Mouse (Mus musculus) liver (tissue): ENCODE results near the gene Egflam.

Source experiments
- DNase-seq: peaks from one replicate; pipeline ENCODE4 v3.0.0-alpha.2; 2020; ENCODE audit warnings: mixed read lengths

The Egflam gene

DNA sequence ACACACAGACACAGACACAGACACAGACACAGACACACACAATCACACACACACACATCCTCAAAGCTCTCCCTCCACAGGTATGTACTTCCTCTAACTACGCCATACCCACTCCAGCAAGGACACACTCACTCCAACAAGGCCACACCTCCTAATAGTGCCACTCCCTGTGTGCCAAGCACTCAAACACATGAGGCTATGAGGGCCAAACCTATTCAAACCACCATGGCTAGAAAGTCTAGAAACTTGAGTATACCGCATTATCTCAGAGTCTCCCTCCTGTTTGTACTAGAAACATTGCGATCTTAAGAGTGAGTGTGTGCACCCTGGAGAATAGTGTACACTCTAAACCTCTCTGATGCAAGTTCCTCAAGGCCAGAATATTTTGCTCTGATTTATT lies 182.3 kb downstream of the Egflam start:
- DNase-seq = no peak

DNA sequence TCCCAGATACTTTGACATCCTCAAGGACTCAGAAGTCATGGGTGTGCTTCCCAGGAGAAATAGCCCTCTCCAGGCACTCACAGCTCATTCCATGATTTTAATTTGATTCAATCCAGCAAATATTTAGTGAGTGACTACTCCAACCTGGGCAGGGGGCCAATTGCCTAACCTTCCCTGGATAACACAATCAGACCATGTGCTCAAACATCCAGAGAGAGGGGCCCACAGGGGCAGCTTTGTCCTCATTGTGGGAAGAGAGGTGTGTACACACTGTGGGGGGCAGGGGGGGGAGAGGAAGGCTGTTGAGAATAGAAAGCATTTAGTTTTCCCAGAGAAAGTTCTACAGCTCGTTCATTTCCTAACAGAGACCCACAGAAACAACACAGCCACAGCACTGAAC lies 184.5 kb downstream of the Egflam start:
- peak; percentile 23 for DNase-seq

DNA sequence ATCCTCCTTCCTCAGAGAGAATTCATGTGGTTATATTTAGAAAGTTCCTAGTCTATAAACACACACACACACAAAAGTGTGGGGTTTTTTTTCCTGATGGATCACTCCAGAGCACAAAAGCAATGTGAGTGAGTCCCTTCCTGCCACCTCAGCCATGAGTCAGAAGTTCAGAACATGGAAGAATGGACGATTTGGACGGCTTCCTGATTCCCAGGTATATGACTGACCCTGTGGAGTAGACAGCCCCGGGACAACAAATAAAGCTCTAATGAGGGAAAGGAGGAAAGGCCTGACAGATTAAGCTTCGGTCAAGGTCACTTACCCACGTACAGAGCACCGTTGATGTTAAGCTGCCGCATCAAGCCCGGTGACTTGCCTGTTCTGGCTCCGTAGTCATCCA lies 190.0 kb downstream of the Egflam start:
- no peak for DNase-seq

DNA sequence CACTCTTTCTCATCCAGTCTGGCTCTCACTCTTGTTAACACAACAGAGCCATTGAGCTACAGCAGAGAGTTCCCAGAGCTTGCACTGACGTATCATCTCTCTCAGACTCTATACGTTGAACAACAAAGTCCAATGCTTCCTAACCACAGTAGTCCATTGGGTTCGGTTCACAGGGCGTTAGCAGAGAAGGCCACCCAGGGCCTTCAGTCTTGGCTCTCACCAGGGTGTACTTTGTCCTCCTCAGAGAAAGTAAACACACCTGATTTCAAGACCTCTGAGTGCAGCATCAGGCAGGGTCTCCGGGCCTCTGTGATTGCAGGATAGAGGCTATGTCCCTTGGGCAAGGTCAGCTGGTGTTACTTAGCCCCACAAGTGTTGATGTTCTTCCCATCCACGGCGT lies 190.9 kb downstream of the Egflam start:
- DNase-seq = no peak

DNA sequence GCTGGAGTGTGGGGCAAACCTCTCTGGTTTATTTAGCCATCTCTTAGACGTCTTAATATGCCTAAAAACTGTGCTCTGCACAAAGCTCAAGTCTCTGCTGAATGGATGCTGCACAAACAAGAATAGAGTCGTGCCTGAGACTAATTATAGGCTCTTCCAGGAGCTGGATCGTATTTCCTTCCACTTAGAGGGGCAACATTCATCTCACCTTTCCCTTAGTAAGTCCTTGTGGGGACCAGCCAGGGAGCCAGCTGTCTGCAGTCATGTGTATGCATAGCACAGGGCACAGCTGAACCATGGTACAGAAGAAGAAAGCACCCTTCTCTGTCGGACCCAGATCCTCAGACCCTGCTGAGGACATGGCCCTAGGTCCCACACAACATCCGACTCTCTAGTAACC lies 192.1 kb downstream of the Egflam start:
- no peak for DNase-seq

DNA sequence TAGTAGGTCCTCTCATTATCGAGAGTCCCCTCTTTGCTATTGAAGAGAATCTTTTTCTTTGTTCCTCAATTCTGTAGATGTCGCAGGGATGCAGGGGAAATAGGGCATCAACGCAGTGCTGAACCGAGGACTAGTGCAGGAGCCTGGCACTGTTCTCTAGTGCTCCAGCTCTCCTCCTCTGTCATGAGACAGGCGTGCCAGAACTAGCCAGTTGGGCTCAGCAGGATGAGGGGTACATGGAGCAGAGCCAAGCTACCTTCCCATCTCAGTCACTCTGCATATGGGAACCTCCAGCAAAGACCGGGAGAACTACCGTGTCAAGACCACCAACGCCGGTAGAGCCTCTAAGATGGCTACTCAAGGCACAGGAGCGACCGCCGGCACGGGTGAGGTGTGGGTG lies 193.3 kb downstream of the Egflam start:
- no peak for DNase-seq

DNA sequence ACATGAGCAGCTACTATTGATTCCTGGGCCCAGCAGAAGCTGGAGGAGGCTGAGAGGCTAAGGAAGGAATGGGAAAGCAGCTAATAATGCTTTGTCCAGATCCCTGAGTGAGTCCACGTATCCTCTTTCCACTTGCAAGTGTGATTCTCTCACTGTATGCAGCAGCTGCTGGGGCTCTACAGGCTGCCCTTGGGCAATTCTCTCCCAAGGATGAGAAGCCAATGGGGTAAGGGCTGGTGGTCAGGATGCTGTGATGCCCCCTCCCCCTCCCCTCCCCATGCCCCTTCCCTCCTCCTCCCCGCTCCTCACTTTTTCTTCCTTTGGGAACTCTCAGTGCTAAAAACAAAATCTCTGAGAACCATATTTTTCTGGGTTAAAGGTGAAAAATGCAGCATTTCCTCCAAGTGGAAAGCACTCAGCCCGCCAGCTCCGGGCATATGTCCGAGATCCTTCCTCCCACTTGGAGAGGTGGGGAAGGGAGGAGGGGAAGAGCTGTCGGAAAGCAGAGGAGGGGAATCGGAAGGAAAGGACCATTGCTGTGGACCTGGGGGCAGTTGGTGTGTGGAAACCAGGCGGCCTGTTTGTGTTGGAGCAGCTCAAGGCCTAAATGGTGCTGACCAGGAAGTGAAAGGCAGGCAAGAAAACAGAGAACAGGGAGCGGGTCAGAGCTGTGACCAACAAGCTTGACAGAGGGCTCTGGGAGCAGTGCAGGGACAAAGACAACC lies 194.4 kb downstream of the Egflam start:
- peak; percentile 23 for DNase-seq

DNA sequence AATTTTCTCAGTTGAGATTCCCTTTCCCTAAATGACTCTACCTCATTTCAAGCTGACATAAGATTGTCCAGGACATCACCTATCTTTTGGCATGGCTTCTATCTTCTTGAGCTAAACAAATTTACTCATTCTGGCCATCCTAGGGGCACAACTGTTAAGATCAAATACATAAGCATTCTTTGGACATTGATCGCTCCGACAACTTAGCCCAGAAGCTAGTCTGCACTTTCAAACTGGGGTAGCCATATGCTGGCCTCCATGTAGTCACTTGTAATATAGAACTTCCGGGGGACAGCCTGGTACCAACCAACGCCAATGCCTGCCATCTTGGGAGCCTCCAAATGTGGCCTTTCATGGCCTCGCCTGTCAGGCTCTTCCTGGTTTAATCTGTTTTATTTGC lies 195.2 kb downstream of the Egflam start:
- DNase-seq = no peak

DNA sequence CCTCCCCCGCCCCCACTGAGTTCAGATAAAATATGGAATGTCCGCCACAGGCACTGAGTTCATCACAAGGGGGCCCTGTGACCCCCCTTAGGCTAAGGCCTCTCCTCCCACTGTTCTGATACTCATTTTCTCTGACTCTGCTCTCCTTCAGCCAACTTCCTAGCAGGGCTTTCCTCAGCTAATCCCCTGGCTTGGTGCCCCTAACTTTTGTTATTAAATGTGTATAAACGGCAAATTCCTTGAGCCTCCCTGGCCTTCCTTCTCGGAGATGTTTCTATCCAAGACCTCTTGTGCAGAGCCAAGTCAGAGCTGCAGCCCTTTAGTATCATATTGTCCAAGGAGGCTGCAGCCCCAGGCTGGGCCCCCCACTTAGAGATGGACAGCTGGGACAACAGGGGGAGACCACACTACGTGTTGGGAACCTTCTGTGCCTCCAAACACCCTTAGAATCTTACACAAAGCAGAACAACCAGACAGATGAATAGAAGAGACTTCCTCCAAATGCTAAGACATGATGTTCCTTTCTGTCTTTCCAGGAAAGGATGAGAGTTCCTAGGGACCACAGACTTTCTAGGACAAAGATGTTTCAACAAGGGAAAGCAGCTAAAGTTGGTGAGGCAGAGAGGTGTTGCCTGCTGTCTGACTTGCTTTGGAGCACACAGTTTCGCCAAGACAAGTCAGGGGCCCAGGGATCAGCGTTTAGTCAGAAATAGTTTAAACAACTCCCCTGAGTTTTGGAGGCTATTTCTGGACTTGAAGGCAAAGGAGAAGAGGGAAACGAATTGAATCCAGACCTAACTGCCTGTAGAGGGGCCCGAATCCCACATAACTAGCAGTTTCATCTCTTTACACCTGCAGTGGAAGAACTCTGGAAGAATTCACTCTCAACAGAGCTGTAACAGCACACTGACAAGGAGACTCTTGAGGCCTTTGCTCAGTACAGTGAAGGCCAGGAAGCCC lies 196.5 kb downstream of the Egflam start:
- DNase-seq = no peak

DNA sequence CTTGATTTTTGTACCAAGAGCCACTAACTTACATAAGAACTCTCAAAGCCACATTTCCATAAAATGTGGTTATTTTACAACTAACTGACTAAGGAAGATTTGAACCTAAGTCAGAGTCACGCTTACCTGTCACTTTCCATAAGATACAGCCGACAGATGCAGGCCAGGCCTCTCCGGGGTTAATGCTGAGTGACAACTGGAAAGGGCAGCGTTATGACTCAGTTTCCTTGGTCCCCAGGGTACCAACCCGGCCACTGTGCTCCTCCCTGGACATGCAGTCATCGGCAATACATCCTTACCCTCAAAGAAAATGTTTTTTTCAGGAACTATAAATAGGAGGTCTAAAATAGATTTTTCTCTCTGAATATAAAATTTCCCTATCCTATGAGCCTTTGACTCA lies 197.9 kb downstream of the Egflam start:
- DNase-seq = no peak

DNA sequence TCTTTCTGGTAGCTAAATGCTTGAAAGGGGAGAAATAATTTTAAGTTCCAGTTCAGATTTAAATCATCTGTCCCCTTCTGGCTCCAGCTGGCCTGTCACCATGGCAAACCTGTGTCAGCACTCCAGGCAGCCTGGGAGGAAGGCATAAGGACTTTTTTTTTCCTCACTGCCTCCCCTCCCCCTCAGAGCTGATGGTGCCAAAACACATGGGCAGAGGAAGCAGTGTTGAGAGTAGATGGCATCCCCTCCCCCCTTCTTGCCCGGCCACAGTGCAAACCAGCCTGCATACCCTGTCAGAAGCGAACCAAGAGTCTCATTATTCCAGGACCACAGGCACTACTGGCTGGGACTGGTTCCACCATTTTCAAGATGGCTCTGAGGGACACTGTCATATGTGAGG lies 199.4 kb downstream of the Egflam start:
- DNase-seq = no peak

DNA sequence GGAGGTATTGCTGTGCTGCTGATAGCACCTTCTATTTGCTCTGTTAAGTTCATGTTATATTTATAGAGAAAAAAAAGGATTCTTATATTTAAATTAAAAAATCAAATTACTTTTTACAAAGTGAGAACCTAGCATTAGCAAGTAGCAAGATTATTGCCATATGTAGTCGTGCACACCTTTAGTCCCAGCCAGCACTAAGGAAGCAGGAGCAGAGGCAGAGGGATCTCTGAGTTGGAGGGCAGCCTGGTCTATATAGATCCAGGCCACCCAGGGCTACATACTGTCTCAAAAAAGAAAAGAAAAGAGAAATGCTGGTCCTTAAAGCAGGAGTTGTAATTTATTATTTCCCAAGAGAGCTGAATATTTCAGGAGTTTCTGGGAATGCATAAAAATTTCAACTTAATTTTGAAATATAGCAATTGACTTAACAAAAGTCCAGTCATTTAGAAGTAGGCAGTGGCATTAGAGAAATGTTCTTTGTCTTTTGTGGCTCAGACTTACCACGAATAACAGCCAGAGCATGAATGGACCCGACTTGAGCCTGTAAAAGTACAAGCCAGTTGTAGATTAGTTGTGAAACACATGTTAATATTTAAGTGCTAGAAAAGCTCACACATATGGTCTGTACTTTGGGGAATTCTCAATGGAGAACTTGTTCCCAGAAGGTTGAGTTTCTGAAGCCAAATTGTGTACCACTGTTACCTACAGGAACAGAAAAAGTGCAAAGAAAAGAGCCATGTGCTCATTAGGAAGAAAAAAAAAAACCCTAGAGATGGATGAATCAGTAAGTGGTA lies 200.3 kb downstream of the Egflam start:
- no peak for DNase-seq

DNA sequence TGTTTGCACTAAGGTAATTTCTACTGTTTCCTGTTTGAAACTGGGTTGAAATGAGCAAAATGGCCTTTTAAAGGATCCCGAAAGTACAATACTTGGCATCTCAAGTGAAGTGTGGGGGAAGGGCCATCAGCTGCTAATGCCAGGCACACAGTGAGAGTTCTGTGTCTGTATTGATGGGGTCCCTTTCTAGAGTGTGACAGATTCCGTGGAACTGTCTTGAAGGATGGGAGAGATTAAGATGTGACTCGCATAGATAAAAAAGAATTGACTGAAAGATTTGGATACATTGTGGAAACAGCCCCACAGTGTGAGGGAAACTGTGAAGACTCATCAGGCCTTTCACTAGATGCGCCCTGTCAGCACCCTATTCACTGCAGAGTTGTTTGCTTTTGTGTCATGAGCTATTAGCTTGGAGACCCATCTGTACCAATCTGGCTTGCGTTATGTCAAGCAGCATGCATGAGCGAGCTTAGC lies 203.4 kb downstream of the Egflam start:
- DNase-seq = no peak

DNA sequence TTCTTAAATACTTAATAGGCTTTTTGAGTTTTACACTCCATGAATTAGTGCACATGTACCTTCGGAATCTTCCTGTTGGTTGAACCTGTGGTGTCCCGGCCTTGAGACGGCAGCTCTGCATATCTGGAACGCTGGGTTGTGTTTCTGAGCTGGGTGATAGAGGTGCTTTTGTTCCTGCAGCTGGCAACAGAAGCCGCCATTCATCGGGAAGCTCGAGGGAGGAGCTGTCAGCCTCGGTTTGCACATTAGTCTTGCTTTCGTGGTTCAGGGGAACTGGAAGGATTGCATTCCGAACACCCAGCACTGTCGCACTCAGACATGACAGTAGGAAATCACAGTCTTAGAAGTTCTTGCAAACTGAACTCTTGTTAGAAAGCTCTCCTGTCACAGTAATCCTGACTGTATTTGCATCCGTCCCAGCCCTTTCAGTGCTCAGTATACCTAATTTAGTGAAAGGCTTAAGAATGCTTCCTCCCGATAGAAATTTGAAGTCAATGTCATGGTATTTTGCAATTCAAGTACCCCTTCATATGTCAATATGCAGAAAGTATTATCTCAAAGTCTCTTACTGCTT lies 204.0 kb downstream of the Egflam start:
- DNase-seq = no peak

DNA sequence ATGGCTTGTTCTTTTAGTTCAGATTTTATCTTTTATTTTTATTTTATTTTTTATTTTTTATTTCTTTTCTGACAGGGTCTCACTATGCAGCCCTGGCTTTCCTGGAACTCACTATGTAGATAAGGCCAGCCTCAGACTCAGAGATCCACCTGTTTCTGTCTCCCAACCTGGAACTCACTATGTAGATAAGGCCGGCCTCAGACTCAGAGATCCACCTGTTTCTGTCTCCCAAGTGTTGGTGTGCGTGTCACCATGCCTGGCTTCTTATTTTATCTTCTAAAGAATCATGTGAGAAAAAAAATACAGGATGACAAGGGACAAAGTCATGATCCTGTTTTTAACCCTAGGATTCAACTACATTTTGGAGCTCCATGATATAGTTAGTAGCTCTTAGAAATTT lies 205.6 kb downstream of the Egflam start:
- no peak for DNase-seq

DNA sequence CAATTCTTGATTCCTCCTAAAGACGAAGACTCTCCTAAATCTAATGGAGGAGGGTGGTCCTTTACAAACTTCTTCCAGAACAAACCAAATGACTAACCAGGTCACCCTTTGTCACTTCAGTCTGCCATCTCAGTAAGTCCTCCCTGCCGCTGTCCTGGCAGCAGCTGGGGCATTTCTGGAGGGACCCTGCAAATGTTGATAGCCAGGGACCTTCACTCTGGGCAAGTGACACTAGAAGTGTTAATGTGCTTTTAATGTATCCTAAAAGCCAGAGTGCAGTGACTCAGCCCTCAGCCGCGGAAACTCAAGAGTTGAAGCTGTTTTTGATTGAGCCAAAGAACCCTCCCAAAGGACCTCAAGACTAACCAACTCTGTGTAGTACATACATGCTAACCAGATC lies 207.1 kb downstream of the Egflam start:
- DNase-seq = no peak

DNA sequence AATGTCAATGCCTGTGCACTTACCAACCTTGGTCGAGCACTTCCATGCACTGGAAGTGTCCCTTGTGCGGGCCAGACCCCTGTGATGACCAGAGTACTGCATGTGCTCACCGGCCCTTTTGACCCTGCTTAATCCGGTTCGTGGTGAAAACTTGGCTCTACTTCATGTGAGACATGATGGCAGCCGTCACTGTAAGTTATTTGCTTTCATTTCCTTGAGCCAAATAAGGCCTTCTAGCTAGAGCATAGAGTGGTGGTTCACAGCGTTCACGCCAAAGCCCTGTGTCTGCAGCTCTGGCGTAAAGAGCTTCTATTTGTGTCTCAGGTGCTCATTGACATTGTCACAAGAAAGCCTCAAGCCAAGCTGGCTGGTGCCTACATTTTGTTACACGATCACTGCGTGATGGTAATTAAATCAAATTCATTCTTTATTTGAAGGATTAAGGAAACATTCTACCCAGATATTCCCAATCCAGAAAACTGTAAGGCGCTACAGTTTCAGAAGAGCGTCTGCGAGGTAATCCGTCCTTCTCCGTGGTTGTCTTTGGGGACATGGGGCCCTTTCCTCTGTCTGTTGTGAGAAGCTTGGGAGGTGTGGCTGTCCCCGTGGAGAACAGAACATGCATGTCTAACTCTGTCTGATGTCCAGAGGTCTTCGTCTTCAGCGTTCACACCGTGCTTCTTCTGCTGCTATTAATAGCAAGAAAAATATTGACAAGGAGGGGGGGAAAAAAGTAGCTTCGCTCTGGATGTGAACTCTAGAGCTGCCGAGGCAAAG lies 208.3 kb downstream of the Egflam start:
- no peak for DNase-seq

DNA sequence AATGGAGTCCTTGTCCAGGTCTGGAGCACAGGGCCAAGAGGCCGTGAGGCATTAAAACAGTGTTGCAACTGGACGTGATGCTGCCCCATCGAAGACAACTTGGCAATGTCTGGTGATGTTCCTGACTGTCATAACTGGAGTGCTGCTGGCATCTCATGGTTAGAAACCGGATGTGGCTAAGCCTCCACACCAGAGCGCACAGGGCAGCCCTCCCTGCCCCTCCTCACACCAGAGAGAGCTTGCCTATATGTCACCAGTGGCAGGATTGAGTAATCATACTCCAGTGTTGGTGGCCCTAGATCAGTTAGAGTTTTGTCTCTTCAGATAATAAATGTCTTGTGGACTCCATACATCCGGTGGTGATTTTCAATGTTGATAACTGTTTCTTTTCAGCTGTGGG lies 210.5 kb downstream of the Egflam start:
- DNase-seq = no peak

DNA sequence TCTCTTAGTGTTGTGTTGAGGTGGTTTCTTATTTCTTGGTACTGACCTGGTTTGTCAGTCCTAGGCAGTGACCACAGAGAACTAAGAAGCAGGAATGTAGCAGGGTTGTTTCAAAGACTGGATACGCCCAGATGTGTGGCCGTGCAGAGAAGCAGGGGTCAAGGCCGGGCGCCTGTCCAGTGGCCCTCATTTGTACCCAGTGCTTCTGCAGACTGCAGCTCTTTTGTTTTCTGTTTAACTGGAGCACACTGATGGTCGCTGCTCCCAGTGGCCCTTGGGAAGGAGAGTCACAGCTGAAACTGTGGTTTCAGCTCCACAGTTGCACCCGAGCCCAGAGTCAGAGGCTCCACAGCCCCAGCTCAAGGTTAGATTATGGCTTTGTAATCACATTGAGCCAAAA lies 217.6 kb downstream of the Egflam start:
- DNase-seq = no peak

DNA sequence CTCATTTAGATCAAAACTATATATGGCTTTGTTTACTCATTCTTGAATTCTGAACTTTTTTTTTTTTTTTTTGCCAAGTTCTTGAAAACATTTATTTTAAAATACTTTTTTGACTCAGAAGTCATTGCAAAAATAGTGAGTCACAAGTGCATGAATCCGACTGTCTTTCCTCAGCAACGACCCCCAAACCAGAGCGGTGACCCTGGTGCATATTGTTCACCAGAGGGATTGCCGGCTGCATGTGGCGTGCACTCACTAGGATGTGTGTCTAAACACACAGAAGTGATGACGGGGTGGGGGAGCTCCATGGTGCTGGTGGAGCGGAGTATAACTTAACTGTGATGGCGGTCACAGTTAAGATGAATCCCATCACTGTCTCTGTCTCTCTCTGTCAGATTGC lies 224.4 kb downstream of the Egflam start:
- DNase-seq = no peak

DNA sequence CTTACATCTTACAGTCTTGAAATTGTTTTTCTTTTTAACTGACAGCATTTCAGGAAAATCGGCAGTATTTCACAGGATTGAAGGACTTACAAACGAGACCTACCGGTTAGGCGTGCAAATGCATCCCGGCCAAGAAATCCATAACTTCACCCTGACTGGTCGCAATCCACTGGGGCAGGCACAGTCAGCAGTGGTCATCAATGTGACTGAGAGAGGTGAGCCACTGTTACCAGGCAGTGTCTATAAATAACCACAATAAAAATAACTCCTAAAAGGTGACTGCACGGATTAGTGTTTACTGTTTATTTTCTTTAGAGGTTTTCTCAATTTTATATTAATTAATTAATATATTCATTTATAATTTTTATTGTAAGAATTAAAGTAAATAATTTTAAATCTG lies 224.8 kb downstream of the Egflam start:
- DNase-seq = no peak

DNA sequence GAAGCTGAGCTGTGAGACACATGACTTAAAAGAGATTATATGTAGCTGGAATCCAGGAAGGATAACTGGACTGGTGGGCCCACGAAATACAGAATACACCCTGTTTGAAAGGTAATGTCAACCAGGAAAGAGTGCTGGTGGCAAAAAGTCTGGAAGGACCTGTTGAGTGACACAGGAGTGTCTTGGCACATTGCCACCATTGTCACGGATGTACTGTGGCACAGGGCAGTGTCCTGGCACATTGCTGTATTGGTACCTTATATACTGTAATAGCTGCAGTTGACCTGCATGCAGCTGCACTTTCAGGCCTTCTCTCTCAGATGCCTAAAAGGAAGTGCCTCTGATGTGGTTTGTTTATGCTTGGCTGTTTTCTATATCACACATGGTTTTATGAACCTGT lies 225.3 kb downstream of the Egflam start:
- DNase-seq = no peak
